Mouse (Mus musculus) lung, postnatal 10 days (tissue): ENCODE data around the gene Arhgef33.
"Not testable (repeated sequence)": the region's sequence is repeated elsewhere in the genome, so short reads cannot be mapped to it uniquely, and the experiment has no call there.

ENCODE experiments used
- DNase-seq: peaks from one replicate; pipeline ENCODE4 v3.0.0; 2021

Arhgef33 gene

GRCm38 (mm10) chr17:80307251-80307650 lies at the start of gene Arhgef33:
Arhgef33 (plus strand) TSS chr17:80307407.
- DNase-seq: no peak

DNA sequence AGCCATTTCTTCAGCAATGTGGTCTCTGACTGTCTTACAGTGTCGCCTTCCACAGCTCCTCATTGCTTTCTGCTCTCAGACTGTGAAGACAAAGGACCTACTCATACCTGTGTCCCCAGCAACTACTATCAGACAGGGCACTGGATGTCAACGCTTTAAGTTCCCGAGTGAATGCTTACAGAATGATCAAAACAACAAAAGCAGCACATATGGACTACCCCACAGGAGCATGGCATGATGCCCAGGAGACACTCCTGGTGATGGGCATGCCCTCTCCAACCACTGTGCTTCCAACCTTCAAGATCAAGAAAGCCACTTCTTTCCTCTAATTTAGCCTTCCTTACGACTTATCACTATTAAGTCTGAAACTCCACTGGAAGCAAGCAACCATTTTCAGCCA lies 40.1 kb upstream of the Arhgef33 start:
- no peak for DNase-seq

DNA sequence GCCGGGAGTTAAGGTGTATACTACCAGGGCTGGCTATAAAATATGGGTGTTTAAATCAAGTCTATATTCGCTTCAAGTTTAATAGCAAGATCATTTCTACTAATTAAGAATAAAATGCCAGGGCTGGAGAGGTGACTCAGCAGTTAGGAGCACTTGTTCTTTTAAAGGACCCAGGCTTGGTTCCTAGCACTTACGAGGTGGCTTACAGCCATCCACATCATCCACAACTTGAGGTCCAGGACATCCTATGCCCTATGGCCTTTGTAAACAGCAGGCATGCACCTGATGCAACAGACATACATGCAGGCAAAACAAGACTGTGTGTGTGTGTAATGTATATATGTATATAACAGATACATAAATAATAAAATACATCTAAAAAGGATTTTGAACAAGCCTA lies 39.1 kb upstream of the Arhgef33 start:
- DNase-seq: no peak

- DNase-seq: not testable (repeated sequence)
Observed at GRCm38 (mm10) chr17:80270622-80271021, 36.6 kb upstream of the Arhgef33 start.

- no peak for DNase-seq
Observed at GRCm38 (mm10) chr17:80278255-80278654, 29.0 kb upstream of the Arhgef33 start.

DNA sequence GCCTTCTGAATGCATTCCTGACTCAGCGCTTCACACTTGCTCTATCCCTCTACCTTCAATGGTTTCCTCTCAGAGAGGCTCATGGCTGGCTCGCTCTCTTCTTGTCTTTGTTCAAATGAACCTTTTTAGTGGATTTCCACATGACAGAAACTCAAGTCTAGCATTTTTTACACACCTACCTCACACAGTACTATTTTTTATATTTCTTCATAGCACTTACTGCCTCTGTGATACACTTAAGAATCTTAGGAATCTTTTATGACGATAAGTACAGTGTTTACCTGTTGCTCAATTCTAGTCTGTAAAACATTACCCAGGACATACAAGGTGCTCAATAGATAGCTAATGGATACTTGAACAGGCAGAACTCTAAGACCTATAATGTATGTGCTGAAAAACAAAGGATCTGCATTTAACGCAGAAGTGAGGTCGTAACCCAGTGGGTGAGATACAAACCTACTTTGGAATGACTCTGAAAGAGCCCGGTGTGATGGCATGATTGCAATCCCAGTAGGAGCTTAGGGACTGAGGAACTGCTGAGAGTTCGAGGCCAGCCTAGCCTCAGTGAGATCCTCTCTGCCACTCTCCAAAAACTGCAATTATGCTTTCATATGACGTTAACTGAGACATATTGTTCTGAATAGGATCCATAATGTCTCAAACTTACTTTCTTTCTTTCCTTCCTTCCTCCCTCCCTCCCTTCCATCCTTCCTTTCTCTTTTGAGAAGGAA lies 27.7 kb upstream of the Arhgef33 start:
- no peak for DNase-seq

DNA sequence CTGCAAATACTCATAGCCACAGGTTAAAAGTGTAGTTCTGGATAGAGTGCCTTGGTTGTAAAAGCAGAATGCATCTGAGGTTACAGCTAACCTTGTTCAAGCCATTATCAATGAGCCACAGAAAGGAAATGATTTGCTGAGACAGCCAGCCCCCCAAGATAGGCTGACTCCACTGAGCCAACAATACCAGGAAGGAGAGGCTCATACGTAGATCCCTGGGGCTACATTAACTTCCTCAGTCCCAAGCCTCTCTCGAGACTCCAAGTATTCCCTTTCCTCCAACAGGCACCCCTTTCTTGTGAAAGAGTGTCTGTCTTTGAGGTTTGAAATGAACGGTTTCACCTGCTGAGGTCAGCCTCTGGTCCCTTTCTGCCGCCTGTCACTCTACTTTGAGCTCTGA lies 22.8 kb upstream of the Arhgef33 start:
- no peak for DNase-seq

- no peak for DNase-seq
Observed at GRCm38 (mm10) chr17:80288012-80288411, 19.2 kb upstream of the Arhgef33 start.

GRCm38 (mm10) chr17:80289280-80290073 lies 17.7 kb upstream of the Arhgef33 start:
- DNase-seq: no peak

- peak; percentile 98 for DNase-seq
Observed at GRCm38 (mm10) chr17:80290074-80290657, 17.0 kb upstream of the Arhgef33 start, which contains the start of the genes Morn2 and Dhx57. Morn2 (plus strand) TSS chr17:80290203. Dhx57 (minus strand) TSS chr17:80290476.

GRCm38 (mm10) chr17:80291148-80291547 lies 16.1 kb upstream of the Arhgef33 start:
- peak; percentile 69 for DNase-seq

- no peak for DNase-seq
Observed at GRCm38 (mm10) chr17:80295258-80295657, 11.9 kb upstream of the Arhgef33 start.

DNA sequence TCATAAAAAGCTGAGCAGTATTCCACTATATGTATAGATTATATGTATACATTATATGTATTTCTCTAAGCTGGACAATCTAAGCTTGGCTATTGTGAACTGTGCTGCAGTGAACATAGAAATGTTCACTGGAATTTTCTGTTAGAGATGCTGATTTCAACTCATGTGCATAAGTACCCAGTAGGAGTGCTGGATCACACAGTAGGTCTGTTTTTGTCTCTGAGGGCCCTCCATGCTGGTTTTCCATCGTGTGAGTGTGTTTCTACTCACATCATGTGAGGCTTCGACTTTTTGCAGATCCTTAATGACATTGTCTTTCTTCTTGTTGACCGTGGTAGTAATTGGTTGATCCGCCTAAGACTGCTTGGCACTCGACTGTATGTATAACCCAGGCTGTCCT lies 8.4 kb upstream of the Arhgef33 start:
- no peak for DNase-seq

DNA sequence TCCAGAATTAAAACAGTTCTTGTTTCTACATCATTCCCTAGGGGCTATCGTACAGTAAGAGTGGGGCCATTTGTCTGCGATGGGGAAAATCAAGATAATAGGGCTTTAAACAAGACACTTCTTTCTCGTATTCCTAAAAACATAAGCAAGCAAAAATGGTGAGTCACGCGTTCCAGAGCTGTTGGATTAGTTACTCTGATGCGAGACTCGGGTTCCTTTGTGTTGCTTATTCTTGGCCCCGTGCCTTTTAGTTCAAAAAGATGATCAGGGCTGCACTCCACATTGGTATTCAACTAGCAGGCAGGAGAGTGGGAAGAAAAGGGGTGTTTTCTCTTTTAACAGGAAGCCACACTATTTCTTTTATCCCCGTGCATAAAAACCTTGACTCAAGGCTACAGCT lies 4.6 kb downstream of the Arhgef33 start:
- DNase-seq: no peak

- DNase-seq: no peak
Observed at GRCm38 (mm10) chr17:80312405-80312804, 5.2 kb downstream of the Arhgef33 start.

GRCm38 (mm10) chr17:80322228-80322627 lies 15.0 kb downstream of the Arhgef33 start:
- no peak for DNase-seq

DNA sequence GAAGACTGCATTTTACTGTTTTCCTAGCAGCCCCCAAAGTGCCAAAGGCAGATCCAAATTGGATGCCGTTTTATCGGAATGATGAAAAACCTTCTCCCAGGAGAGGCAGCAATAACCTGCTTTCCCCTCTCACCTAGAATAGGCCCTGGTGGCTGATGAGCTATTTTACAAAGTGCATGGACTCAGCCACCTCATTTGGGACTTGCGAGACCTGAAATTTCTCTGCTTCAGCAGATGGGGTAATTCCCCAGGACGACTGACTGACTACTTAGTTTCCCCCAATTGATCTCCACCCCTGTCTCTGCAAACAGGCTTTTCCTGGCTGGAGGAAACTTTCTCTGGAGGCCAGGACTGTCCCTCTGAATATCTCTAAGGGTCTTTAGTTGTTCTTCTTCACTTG lies 15.8 kb downstream of the Arhgef33 start:
- DNase-seq: no peak

DNA sequence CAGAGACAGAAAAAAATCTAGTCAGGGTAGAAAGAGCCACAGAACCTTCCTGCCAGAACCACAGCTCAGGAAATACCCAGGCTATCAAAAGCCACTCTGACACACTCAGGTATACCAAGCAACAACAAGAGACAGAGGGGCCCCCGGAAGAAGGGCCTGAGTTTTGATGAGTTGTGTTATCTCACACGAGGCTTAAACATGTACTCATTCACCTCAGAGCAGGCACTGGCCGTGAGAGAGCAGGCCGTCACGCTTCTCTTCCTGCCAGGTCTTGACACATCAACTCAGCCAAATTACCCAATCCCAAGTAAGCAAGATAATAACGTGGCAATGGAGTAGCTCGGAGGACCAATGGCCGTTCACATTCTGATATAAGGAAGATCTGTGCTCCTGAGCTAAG lies 16.5 kb downstream of the Arhgef33 start:
- no peak for DNase-seq

DNA sequence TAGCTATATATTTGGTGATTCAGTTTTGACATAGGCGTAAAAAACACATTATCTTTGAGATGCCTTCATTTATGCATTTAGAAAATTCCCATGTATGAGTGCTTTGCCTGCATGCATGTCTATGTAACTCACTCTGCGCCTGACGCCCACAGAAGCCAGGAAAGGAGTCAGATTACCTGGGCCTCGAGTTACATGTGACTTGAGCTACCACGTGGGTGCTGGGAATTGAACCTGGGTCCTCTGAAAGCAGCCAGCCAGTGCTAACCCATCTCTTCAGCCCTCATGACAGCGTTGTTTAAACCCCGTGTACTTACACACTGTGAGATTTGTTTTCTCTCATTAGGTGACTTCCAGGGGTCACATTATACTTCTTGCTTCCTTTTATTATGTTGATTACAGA lies 17.3 kb downstream of the Arhgef33 start:
- DNase-seq: no peak

DNA sequence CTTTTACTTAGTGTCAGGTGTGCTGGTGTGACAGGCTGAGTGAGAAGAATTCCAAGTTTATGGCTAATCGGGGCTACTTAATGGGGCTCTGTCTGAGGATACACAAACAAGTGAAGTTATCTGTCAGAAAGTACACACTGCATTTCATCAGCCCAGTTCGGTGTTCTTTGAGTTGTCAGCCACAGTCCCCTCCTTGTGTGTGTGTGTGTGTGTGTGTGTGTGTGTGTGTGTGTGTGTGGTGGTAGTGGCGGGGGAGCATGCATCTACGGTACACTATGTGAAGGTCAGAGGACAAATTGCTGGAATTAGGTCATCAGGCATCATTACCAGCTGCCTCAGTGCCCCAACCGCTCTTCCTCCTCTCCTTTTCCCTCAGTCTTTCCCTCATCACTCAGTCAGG lies 18.2 kb downstream of the Arhgef33 start:
- DNase-seq: no peak

DNA sequence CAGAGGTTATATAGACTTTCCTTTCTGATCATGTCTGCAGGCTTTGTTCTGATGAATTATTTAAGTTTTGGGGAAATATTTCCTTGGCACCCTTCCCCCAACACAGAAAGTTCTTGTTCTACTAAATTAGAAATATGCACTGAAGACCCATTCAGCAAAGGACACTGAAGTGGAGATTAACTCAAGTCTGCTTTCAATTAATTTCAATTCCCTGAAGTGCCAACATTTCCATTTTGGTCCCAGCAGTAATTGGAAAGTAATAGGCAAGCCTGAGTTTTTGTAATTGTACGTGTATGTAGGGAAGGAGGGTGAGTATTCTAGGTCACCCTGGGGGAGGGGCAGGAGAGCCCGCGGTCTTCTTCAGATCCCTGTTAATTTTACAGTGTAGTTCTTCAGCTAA lies 19.2 kb downstream of the Arhgef33 start:
- DNase-seq: no peak

DNA sequence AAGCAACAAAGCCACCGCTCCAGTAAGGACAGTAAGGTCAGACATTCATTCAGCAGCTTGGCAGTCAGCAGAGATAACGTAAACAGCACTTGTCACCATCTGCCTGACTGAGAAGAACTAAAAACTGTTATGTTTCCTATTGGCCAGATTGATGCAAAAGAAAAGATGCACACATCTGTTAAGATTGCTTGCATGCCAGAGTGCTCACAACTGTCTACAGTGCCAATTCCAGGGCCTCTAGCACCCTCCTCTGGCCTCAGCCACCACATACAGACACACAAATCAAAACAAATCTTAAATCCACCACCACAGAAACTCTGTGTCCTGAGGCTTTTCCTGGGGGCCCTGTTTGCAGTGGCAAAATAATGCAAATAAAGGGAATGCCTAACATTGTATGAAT lies 25.2 kb downstream of the Arhgef33 start:
- peak; percentile 29 for DNase-seq

GRCm38 (mm10) chr17:80345277-80345676 lies 38.1 kb downstream of the Arhgef33 start:
- DNase-seq: peak; percentile 22

DNA sequence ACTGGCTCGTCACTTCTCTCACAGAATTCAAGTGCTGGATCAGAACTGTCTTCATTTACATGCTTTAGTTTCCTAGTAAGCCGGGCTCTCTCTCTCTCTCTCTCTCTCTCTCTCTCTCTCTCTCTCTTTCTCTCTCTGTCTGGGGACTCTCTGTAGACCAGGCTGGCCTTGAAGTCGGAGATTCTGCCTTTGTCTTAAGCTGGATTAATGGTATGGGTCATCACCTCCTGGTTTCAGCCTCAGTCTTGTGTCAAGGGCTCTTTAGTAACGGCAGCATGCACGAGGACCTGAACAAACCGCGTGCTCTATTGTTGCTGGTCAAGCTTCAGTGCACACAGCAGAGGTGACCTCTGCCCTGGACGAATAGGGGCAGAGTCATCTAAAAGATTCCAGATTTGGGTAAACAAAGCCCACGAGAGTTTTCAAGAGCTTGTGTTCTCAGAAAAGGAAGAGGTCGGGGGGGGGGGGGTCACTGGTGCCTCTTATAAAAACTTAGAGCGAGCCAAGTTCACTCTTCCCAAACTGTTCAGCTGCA lies 39.5 kb downstream of the Arhgef33 start:
- DNase-seq: no peak
